Mouse (Mus musculus): ENCODE data around the gene Rnf185. TPM values are rescaled to one million over a fixed set of nuclear protein-coding genes. Genes with fewer than 3 reads are reported as not detected.

Rnf185 gene
- polyA plus RNA-seq, 1 experiment from 2014 or later = 43.9 TPM

GRCm38 (mm10) chr11:3370162-3370561 is 82.0 kb downstream of the Rnf185 start:
- Histone ChIP-seq H3K27ac (no peak overlapping the region), H3K27me3 (replicated peaks) (no peaks in the 10 kb centered on the region), H3K4me1 (peaks cover 45% of the 10 kb centered on the region), H3K9ac (peak overlapping the region; percentile 80), H3K4me3 (peak overlapping the region; percentile 59), H3K4me2 (replicated peaks) (peak overlapping the region; percentile 82), H3K9me3 (no peaks in the 10 kb centered on the region), H3K36me3 (no peaks in the 10 kb centered on the region)
- no peak for ATAC-seq (ENCODE audit: low FRiP score, low read depth)
- 74% methylated on average over 2 of the region's 2 CpGs for WGBS

- H3K27ac ChIP-seq = no peak overlapping the region
- 0 out of 2 replicates have a peak overlapping the region, but pooled peaks have one; percentile 80 for H3K9ac ChIP-seq
- H3K4me2 ChIP-seq (replicated peaks) = peak overlapping the region; percentile 82
- H3K36me3 ChIP-seq = no peaks in the 10 kb centered on the region
- no peak for ATAC-seq (ENCODE audit: low FRiP score, low read depth)
- no peaks in the 10 kb centered on the region for H3K9me3 ChIP-seq
- H3K4me3 ChIP-seq = no peak overlapping the region
- H3K4me1 ChIP-seq = peaks cover 40% of the 10 kb centered on the region
- 66% methylated on average over 5 of the region's 5 CpGs for WGBS
- H3K27me3 ChIP-seq (replicated peaks) = no peaks in the 10 kb centered on the region
Measured at GRCm38 (mm10) chr11:3369449-3369848, 82.7 kb downstream of the Rnf185 start.

GRCm38 (mm10) chr11:3368983-3369382 is 83.2 kb downstream of the Rnf185 start:
- no peaks in the 10 kb centered on the region for H3K36me3 ChIP-seq
- H3K27me3 ChIP-seq (replicated peaks) = no peaks in the 10 kb centered on the region
- H3K9ac ChIP-seq = no peak overlapping the region
- H3K27ac ChIP-seq = no peak overlapping the region
- H3K9me3 ChIP-seq = no peaks in the 10 kb centered on the region
- peak overlapping the region; percentile 82 for H3K4me2 ChIP-seq (replicated peaks)
- ATAC-seq (ENCODE audit: low FRiP score, low read depth) = no peak
- WGBS = 56% methylated on average over 7 of the region's 7 CpGs
- no peak overlapping the region for H3K4me3 ChIP-seq
- peaks cover 36% of the 10 kb centered on the region for H3K4me1 ChIP-seq

- WGBS = 92% methylated on average over 7 of the region's 7 CpGs
- H3K4me3 ChIP-seq = no peak overlapping the region
- H3K36me3 ChIP-seq = peaks cover 7% of the 10 kb centered on the region; the same call in 1 of the 2 replicates
- H3K9me3 ChIP-seq = peaks cover 4% of the 10 kb centered on the region; the same call in 1 of the 2 replicates
- H3K4me1 ChIP-seq = peaks cover 22% of the 10 kb centered on the region
- no peak overlapping the region for H3K4me2 ChIP-seq (replicated peaks)
- ATAC-seq (ENCODE audit: low FRiP score, low read depth) = no peak
- H3K27ac ChIP-seq = no peak overlapping the region
- no peak overlapping the region for H3K9ac ChIP-seq
- no peaks in the 10 kb centered on the region for H3K27me3 ChIP-seq (replicated peaks)
Measured at GRCm38 (mm10) chr11:3366411-3366810, 85.8 kb downstream of the Rnf185 start.

Other genes starting within 250 kb of the Rnf185 start
- gene Eif4enif1, start 250.0 kb downstream of the Rnf185 start, polyA plus RNA-seq (2016; fragmentation: Nextera tagmentation; extraction: Ambion mirVana) = 62.0 and 62.5 TPM in 2 replicates
- gene Drg1, start 185.9 kb downstream of the Rnf185 start, polyA plus RNA-seq (2016; fragmentation: Nextera tagmentation; extraction: Ambion mirVana) = 261 and 274 TPM in 2 replicates
- 115 and 117 TPM in 2 replicates for gene Patz1, start 163.5 kb downstream of the Rnf185 start, polyA plus RNA-seq (2016; fragmentation: Nextera tagmentation; extraction: Ambion mirVana)
- gene Pik3ip1, start 122.0 kb downstream of the Rnf185 start, polyA plus RNA-seq (2016; fragmentation: Nextera tagmentation; extraction: Ambion mirVana) = 21.2 and 22.6 TPM in 2 replicates
- gene Limk2, start 43.2 kb downstream of the Rnf185 start, polyA plus RNA-seq (2016; fragmentation: Nextera tagmentation; extraction: Ambion mirVana) = 117 and 121 TPM in 2 replicates
- gene Pla2g3, start 35.9 kb upstream of the Rnf185 start, polyA plus RNA-seq (2016; fragmentation: Nextera tagmentation; extraction: Ambion mirVana) = 1.0 and 1.3 TPM in 2 replicates
- gene Inpp5j, start 52.5 kb upstream of the Rnf185 start, polyA plus RNA-seq (2016; fragmentation: Nextera tagmentation; extraction: Ambion mirVana) = 1.2 and 1.3 TPM in 2 replicates
- gene Selenom, start 62.3 kb upstream of the Rnf185 start, polyA plus RNA-seq (2016; fragmentation: Nextera tagmentation; extraction: Ambion mirVana) = 61.8 and 69.1 TPM in 2 replicates
- 34.3 and 37.9 TPM in 2 replicates for gene Smtn, start 88.2 kb upstream of the Rnf185 start, polyA plus RNA-seq (2016; fragmentation: Nextera tagmentation; extraction: Ambion mirVana)
- 48.0 and 55.9 TPM in 2 replicates for gene Morc2a, start 196.8 kb upstream of the Rnf185 start, polyA plus RNA-seq (2016; fragmentation: Nextera tagmentation; extraction: Ambion mirVana)